Mouse (Mus musculus) kidney, adult 2 months (tissue): Measurements from ENCODE around the gene Eva1c.

Experiments used
- CTCF ChIP-seq: fragments of 200-500 bp; conservative IDR thresholded peaks from 2 replicates; pipeline ENCODE4 v1.5.1; 2011; ENCODE audit warnings: low read depth, mild to moderate bottlenecking, control low read depth, low read length, moderate library complexity, mixed read lengths; ENCODE audit not compliant: insufficient read depth, insufficient read length
- POLR2A ChIP-seq: fragments of 200-500 bp; IDR thresholded peaks from one replicate; pipeline ENCODE4 v1.6.1; 2011; ENCODE audit warnings: low read depth, low read length, control low read depth

DNA sequence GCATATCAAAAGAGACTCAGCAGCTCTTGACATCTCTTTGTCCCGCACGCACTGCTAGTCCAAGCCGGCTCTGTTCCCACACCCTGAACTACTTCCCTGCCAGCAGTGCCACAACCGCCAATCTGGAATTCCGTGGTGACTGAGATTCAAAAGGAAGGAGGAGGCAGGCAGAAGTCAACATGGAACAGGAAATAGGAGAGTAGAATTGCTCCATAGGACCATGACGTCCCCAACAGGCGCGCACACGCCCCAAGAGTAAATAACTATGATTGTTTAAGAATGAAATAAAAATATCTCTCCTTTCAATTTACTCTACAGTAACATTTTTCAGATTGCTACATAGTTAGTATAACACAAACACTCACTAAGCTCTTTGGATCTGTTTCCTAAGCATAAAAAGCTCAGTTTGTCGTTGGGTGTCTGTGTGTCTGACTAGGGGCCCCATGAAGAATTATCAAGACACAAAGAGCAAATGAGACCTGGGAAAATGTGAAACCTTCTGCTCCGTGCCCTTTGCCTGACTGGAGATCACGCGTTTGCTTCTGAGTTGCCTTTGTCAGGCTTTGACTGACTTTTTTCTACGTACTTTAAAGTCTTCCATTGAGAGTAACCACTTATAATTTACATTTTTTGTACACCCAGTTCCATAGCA lies 5.3 kb upstream of the Eva1c start:
- TF ChIP-seq CTCF (no peak), POLR2A (no peak)
